Mouse (Mus musculus) thymus, adult 2 months (tissue): ENCODE data around the gene Sox1.

ENCODE experiments used
- CTCF ChIP-seq: fragments of 200-500 bp; IDR thresholded peaks from 2 replicates; pipeline ENCODE4 v1.5.1; 2012; ENCODE audit warnings: mild to moderate bottlenecking, control low read depth, low read length, moderate library complexity, borderline replicate concordance; ENCODE audit not compliant: control insufficient read depth, poor library complexity, insufficient read depth; ENCODE audit errors: extremely low read depth
- POLR2A ChIP-seq: fragments of 200-500 bp; IDR thresholded peaks from 2 replicates; pipeline ENCODE4 v1.6.1; 2012; ENCODE audit warnings: mild to moderate bottlenecking, low read length, control low read depth, moderate library complexity; ENCODE audit not compliant: control insufficient read depth, poor library complexity, insufficient read depth; ENCODE audit errors: extremely low read depth

DNA sequence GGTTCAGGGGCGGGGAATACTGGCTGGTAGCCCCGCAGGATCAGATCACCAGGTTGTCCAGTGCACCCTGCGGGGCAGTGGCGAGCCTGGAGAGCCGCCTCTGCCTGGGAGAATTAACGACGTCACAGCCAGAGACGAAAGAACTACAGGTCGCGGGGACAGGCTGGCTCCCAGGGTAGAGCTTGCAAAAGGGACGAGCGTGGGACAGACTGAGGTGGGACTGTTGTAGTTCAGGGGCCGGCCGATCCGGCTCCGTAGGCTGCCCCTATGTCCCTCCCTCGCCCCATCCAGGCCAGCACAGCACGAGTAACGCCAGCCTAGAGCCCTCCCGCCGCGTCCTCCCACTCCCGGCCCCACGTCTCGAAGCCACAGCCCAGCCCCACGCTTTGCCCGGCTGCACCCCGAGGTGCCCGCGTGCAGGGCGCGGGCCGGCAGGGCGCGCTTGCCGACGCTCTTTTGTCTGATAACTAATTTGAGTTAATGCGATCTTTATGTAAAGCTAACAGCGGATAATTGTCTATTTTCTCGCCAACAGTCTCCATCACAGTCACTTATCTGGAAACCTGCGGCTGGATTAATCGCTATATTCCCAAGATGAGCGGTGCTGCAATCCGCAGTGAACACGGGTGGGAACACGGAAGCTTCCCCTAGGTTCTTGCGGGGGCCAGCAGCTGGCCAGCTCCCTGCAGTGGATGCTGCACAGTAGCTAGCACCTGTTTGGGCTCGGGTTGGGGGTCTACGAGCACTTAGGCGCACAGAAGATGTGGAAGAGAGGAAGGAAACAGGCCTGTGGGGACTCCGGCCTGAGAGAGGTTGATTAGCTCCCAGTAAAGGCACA lies 36.0 kb downstream of the Sox1 start:
- TF ChIP-seq CTCF = no peak
- no peak for TF ChIP-seq POLR2A
